9 mouse cellular contexts compared by ENCODE assay signal in the genomic region with DNA sequence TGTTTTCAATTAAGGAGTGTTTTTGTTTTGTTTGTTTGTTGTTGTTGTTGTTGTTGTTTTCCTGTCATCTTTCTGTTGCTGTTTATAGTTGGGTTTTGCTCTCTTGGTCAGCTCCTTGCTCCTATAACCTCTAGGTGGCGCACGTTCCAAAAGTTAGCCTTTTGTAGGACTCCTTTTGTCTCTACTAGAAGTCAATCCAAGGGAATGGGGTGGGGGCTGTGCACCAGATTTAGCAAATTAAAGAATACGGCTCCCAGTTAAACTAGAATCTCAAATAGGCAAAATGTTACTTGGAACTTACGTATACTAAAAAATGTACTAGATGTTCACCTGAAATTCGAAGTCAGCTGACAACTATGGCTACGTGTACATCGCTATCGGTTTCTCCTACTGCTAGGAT. TPM values are rescaled to one million over a fixed set of nuclear protein-coding genes. Genes with fewer than 3 reads are reported as not detected.
DNase-seq lines count a peak whose midpoint lies in the region; ATAC-seq and TF ChIP-seq lines count a peak whose summit lies in the region.
"Had no signal": no experiment of that assay in that cellular context is flagged by ENCODE, and none has a peak within 500 bp of the region (broad histone marks: within the 10 kb centered on the region; RNA-seq: fewer than 3 reads in every experiment).

No protein-coding gene starts in this region.

- H3K4me2 ChIP-seq in midbrain, embryonic 14.5 days (ENCODE audit: low read length) = no peak overlapping the region
- H3K4me2 ChIP-seq in midbrain, embryonic 15.5 days = no peak overlapping the region
- H3K4me2 ChIP-seq: limb, embryonic 15.5 days had no signal

- no peak for ATAC-seq in midbrain, embryonic 14.5 days (ENCODE audit: low FRiP score, low TSS enrichment)
- ATAC-seq in midbrain, embryonic 15.5 days (replicated peaks) = no peak
- ATAC-seq in erythroid progenitor cell, adult 5-6 weeks (replicated peaks; ENCODE audit: low FRiP score, poor library complexity, severe bottlenecking) = no peak

- 0 out of 2 replicates have a peak, but pooled peaks have one; percentile 3 for TF ChIP-seq CTCF in cerebellum, adult 2 months (IDR thresholded peaks at IDR 0.05; ENCODE audit: borderline replicate concordance, insufficient read depth, low read depth, low read length)

- no peaks in the 10 kb centered on the region for H3K4me1 ChIP-seq in cerebellum, adult 2 months (ENCODE audit: control insufficient read depth, insufficient read depth, low read length)
- H3K4me1 ChIP-seq in midbrain, embryonic 14.5 days (ENCODE audit: control insufficient read depth, insufficient read depth, low read length) = no peaks in the 10 kb centered on the region
- H3K4me1 ChIP-seq in midbrain, embryonic 15.5 days = no peaks in the 10 kb centered on the region
- H3K4me1 ChIP-seq: limb, embryonic 15.5 days had no signal

- H3K9me3 ChIP-seq in midbrain, embryonic 14.5 days (ENCODE audit: control insufficient read depth, low read length) = no peaks in the 10 kb centered on the region
- H3K9me3 ChIP-seq in midbrain, embryonic 15.5 days = no peaks in the 10 kb centered on the region
- H3K9me3 ChIP-seq: limb, embryonic 15.5 days had no signal

- WGBS in cerebellum, adult 2 months = 70% methylated on average over 8 of the region's 8 CpGs
- 68% methylated on average over 8 of the region's 8 CpGs for WGBS in midbrain, embryonic 14.5 days
- 69% methylated on average over 8 of the region's 8 CpGs for WGBS in midbrain, embryonic 15.5 days

- no peak overlapping the region for H3K27ac ChIP-seq in cerebellum, adult 2 months (ENCODE audit: insufficient read depth, low read length)
- no peak overlapping the region for H3K27ac ChIP-seq in midbrain, embryonic 14.5 days (replicated peaks; ENCODE audit: low read depth, low read length)
- H3K27ac ChIP-seq in midbrain, embryonic 15.5 days = no peak overlapping the region
- H3K27ac ChIP-seq: limb, embryonic 15.5 days had no signal

- TF ChIP-seq POLR2A in cerebellum, adult 2 months (IDR thresholded peaks at IDR 0.05; ENCODE audit: borderline replicate concordance, insufficient read depth, low read length) = no peak

- no peaks in the 10 kb centered on the region for H3K27me3 ChIP-seq in cerebellum, adult 2 months (ENCODE audit: control insufficient read depth, insufficient read depth, low read length)
- no peaks in the 10 kb centered on the region for H3K27me3 ChIP-seq in midbrain, embryonic 14.5 days (ENCODE audit: control insufficient read depth, insufficient read depth, low read length)
- H3K27me3 ChIP-seq in midbrain, embryonic 15.5 days (replicated peaks) = no peaks in the 10 kb centered on the region
- H3K27me3 ChIP-seq in splenic B cell, adult 2 months (ENCODE audit: control insufficient read depth, insufficient read depth, low read length, poor library complexity, severe bottlenecking) = no peaks in the 10 kb centered on the region
- H3K27me3 ChIP-seq: limb, embryonic 15.5 days had no signal

- no peak overlapping the region for H3K9ac ChIP-seq in midbrain, embryonic 14.5 days (replicated peaks; ENCODE audit: low read length)
- H3K9ac ChIP-seq in midbrain, embryonic 15.5 days = no peak overlapping the region
- H3K9ac ChIP-seq: limb, embryonic 15.5 days had no signal

- H3K4me3 ChIP-seq in cerebellum, adult 2 months (replicated peaks; ENCODE audit: insufficient read depth, low read depth, low read length) = no peak overlapping the region
- no peak overlapping the region for H3K4me3 ChIP-seq in midbrain, embryonic 14.5 days (replicated peaks; ENCODE audit: low read depth, low read length)
- H3K4me3 ChIP-seq in midbrain, embryonic 15.5 days = no peak overlapping the region
- H3K4me3 ChIP-seq: limb, embryonic 15.5 days had no signal

- no peak for DNase-seq in cerebellum, adult 2 months
- DNase-seq in cerebellum, adult 11 months = no peak
- peak; percentile 76 for DNase-seq in midbrain, embryonic 14.5 days
- peak; percentile 41 for DNase-seq in forelimb bud, embryonic 11.5 days (ENCODE audit: low read depth, low spot score)
- DNase-seq in splenic B cell, adult 2 months (ENCODE audit: low read depth, low spot score) = peak; percentile 53
- DNase-seq in cerebellum, adult 9-10 months = no peak

- no peaks in the 10 kb centered on the region for H3K36me3 ChIP-seq in midbrain, embryonic 14.5 days (ENCODE audit: control insufficient read depth, insufficient read depth, low read length)
- H3K36me3 ChIP-seq in midbrain, embryonic 15.5 days (replicated peaks) = no peaks in the 10 kb centered on the region
- H3K36me3 ChIP-seq in splenic B cell, adult 2 months (ENCODE audit: control insufficient read depth, insufficient read depth, low read length, poor library complexity, severe bottlenecking) = no peaks in the 10 kb centered on the region
- H3K36me3 ChIP-seq: limb, embryonic 15.5 days had no signal

RNA-seq across cellular contexts. Expression of a gene that starts 47.7 kb away (rescaled TPM):
- 0.17 and 0.20 TPM in 2 replicates for polyA plus RNA-seq in cerebellum, adult 2 months (2012; rRNA removed)
- polyA plus RNA-seq in midbrain, embryonic 14.5 days (2014; fragmentation: Nextera tagmentation; extraction: Ambion mirVana) = 0.12 TPM in 2 replicates
- polyA plus RNA-seq in midbrain, embryonic 15.5 days (2015; fragmentation: Nextera tagmentation; extraction: Ambion mirVana) = 0.15 TPM in 1 of 2 replicates, not detected in the other
- not detected in 2 replicates for total RNA-seq in erythroid progenitor cell, adult 5-6 weeks (2015; ENCODE audit: low replicate concordance)
- not detected in 2 replicates for total RNA-seq in erythroid progenitor cell, adult 5-6 weeks (2017; ENCODE audit: low replicate concordance)

RNA-seq across cellular contexts. Expression of a gene that starts 48.7 kb away (rescaled TPM):
- 17.4 and 19.0 TPM in 2 replicates for polyA plus RNA-seq in cerebellum, adult 2 months (2012; rRNA removed)
- polyA plus RNA-seq in midbrain, embryonic 14.5 days (2014; fragmentation: Nextera tagmentation; extraction: Ambion mirVana) = 36.6 and 37.2 TPM in 2 replicates
- polyA plus RNA-seq in midbrain, embryonic 15.5 days (2015; fragmentation: Nextera tagmentation; extraction: Ambion mirVana) = 41.0 and 42.3 TPM in 2 replicates
- total RNA-seq in erythroid progenitor cell, adult 5-6 weeks (2015; ENCODE audit: low replicate concordance) = 2.9 and 4.7 TPM in 2 replicates
- 1.5 and 3.3 TPM in 2 replicates for total RNA-seq in erythroid progenitor cell, adult 5-6 weeks (2017; ENCODE audit: low replicate concordance)

RNA-seq across cellular contexts. Expression of a gene that starts 55.4 kb away (rescaled TPM):
- polyA plus RNA-seq in cerebellum, adult 2 months (2012; rRNA removed) = 0.36 TPM in 1 of 2 replicates, not detected in the other
- not detected in 2 replicates for polyA plus RNA-seq in midbrain, embryonic 14.5 days (2014; fragmentation: Nextera tagmentation; extraction: Ambion mirVana)
- not detected in 2 replicates for polyA plus RNA-seq in midbrain, embryonic 15.5 days (2015; fragmentation: Nextera tagmentation; extraction: Ambion mirVana)
- total RNA-seq in erythroid progenitor cell, adult 5-6 weeks (2015; ENCODE audit: low replicate concordance) = 132 and 167 TPM in 2 replicates
- total RNA-seq in erythroid progenitor cell, adult 5-6 weeks (2017; ENCODE audit: low replicate concordance) = 99.0 and 117 TPM in 2 replicates

Comparison
In these comparisons a context has a peak if more than half of its experiments do, and no peak if none do; other contexts are left out.
1. DNase-seq: peak in midbrain, embryonic 14.5 days (single experiment), forelimb bud, embryonic 11.5 days (single experiment) and splenic B cell, adult 2 months (single experiment); none in cerebellum, adult 2 months (0 of 2), cerebellum, adult 11 months (single experiment) and cerebellum, adult 9-10 months (single experiment).